Mouse (Mus musculus): ENCODE data around the gene Bpifb2.

Gene Bpifb2

GRCm38 (mm10) chr2:153933311-153933710 lies 58.5 kb downstream of the Bpifb2 start:
- DNase-seq (ENCODE audit: low spot score), result no peak

DNA sequence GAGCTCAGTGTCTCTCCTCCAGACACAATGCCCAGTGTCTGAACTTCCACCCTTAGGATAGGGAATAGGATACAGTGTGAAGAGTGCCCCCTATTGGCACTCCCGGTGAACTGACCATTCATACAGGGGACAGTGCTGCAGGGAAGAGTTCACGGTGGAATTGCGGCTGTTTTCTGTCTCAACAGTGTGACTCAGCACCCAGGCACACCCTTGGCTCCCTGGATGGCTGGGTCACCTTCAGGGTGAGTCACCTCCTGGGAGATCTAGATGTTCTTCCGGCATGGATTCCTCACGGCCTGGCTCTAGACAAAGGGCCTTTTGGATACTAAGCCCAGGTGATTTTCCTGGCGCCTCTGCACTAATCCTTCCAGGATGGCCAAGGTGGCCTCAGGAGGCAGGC lies 60.5 kb downstream of the Bpifb2 start:
- DNase-seq (ENCODE audit: low spot score), result no peak

DNA sequence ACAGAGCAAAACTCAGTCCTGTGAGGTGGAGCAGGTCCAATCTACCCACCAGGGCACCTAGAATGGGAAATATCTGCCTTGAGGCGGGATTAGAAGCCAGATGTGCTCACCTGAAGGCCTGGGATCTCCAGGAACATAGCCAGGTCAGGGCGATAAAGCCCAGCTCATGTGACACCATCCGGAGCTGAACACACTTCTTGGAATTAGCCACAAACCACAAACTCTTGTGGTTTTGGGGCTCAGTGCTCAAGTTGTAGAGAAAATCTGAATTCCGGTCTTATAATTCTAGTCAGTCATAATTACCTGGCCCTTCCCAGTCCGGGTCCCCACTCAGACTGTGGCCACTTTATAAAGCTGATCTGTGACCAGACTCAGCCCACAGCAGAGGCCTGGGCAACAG lies 63.0 kb downstream of the Bpifb2 start, which contains the start of gene Bpifb4:
Bpifb4 (plus strand) TSS at position 370 of the 400 bp plus-strand sequence.
- DNase-seq (ENCODE audit: low spot score), result no peak

DNA sequence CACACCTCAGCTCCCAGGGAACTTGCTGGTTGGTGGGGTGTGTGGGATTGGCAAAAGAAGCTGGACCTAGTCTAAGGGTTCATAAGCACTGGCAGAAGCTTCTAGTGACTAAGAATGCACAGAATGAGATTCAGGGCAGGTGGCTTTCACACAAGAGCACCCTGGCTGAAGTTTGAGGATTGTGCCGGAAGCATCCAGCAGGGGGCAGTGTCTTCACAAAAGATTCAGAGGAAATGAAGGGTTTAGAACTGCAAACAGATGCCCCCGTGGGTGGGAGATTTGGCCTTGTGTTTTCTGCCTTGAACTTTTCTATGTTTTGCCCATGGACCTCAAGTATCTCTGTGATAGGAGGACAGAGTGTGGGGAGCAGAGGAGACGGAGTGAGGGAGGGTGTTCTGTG lies 68.7 kb downstream of the Bpifb2 start:
- DNase-seq (ENCODE audit: low spot score), result peak; percentile 63

DNA sequence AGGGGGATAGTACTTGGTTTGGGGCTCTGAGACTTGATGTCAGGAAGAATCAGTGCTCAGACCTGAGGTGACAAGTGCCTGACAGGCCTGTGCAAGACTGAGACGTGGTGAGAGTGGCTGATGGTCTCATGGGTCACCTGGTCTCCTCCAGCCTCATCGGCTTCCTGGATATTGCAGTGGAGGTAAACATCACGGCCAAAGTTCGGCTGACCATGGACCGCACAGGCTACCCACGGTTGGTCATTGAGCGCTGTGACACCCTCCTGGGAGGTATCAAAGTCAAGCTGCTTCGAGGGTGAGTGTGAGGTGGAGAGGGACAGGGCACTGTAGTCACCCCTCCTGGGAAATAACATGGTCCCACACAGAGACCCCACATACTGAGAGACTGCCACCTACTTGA lies 69.7 kb downstream of the Bpifb2 start:
- no peak for DNase-seq (ENCODE audit: low spot score)
